Comparison of ENCODE assay signal across 22 mouse cellular contexts in the genomic region with DNA sequence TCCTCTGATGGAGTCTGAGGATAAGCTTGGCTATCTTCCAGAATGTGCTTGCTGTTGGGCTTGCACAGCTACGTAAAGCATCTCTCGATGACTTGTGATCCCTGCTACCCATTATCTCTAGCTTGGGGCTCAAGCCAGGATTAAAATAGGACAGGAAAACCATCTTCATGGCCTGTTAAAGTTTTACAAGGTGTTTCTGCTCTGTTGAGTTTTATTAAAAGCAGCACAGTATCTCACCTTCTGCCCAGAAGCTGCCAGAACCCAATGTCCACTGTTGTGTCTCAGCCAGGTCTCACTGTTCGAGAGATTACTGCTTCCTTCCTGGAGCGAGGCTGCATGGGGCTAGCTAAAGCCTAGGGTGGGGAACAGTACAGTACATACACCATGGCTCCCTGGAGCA.
DNase-seq lines count a peak whose midpoint lies in the region; ATAC-seq and TF ChIP-seq lines count a peak whose summit lies in the region.
"Had no signal": no experiment of that assay in that cellular context is flagged by ENCODE, and none has a peak within 500 bp of the region (broad histone marks: within the 10 kb centered on the region; RNA-seq: fewer than 3 reads in every experiment).

No protein-coding gene starts in this region.

- ATAC-seq in heart, embryonic 16.5 days (replicated peaks; ENCODE audit: extremely low read depth, insufficient read depth, low FRiP score) = peak; percentile 58
- no peak for ATAC-seq in lung, embryonic 14.5 days (ENCODE audit: insufficient read depth)
- ATAC-seq in kidney, embryonic 16.5 days (ENCODE audit: low FRiP score, low TSS enrichment) = peak; percentile 57; the same call in 1 of the 2 replicates
- ATAC-seq: forebrain, postnatal 0 days; hindbrain, postnatal 0 days; intestine, postnatal 0 days had no signal

- WGBS in heart, embryonic 16.5 days = 30% methylated on average over 4 of the region's 4 CpGs
- WGBS in lung, embryonic 14.5 days = 63% methylated on average over 4 of the region's 4 CpGs
- WGBS in kidney, embryonic 16.5 days = 61% methylated on average over 4 of the region's 4 CpGs

- H3K4me1 ChIP-seq in heart, embryonic 16.5 days (ENCODE audit: control insufficient read depth, insufficient read depth, low read length) = peaks cover 10% of the 10 kb centered on the region; the same call in 1 of the 2 replicates
- no peaks in the 10 kb centered on the region for H3K4me1 ChIP-seq in lung, embryonic 14.5 days (ENCODE audit: insufficient read depth)
- no peaks in the 10 kb centered on the region for H3K4me1 ChIP-seq in kidney, embryonic 16.5 days (ENCODE audit: insufficient read depth, low read length)
- H3K4me1 ChIP-seq: embryonic facial prominence, embryonic 12.5 days; limb, embryonic 15.5 days; liver, embryonic 15.5 days had no signal

- H3K36me3 ChIP-seq in heart, embryonic 16.5 days (ENCODE audit: control insufficient read depth, insufficient read depth) = no peaks in the 10 kb centered on the region
- H3K36me3 ChIP-seq in lung, embryonic 14.5 days (ENCODE audit: insufficient read depth) = no peaks in the 10 kb centered on the region
- H3K36me3 ChIP-seq in kidney, embryonic 16.5 days (ENCODE audit: insufficient read depth, low read length) = no peaks in the 10 kb centered on the region
- H3K36me3 ChIP-seq: embryonic facial prominence, embryonic 12.5 days; G1E; limb, embryonic 15.5 days; liver, embryonic 15.5 days had no signal

- no peak for TF ChIP-seq CTCF in lung, embryonic 14.5 days (IDR thresholded peaks at IDR 0.05; ENCODE audit: low read depth)

- no peak overlapping the region for H3K4me2 ChIP-seq in heart, embryonic 16.5 days (ENCODE audit: low read depth, low read length)
- H3K4me2 ChIP-seq in lung, embryonic 14.5 days = no peak overlapping the region
- no peak overlapping the region for H3K4me2 ChIP-seq in kidney, embryonic 16.5 days (replicated peaks; ENCODE audit: low read depth, low read length)
- H3K4me2 ChIP-seq: embryonic facial prominence, embryonic 12.5 days; limb, embryonic 15.5 days; liver, embryonic 15.5 days had no signal

- no peaks in the 10 kb centered on the region for H3K27me3 ChIP-seq in heart, embryonic 16.5 days (ENCODE audit: control insufficient read depth, insufficient read depth, low read length)
- H3K27me3 ChIP-seq in lung, embryonic 14.5 days (ENCODE audit: insufficient read depth, low read length) = no peaks in the 10 kb centered on the region
- H3K27me3 ChIP-seq in kidney, embryonic 16.5 days (ENCODE audit: insufficient read depth, low read length) = no peaks in the 10 kb centered on the region
- H3K27me3 ChIP-seq: embryonic facial prominence, embryonic 12.5 days; limb, embryonic 15.5 days had no signal

- H3K9me3 ChIP-seq in heart, embryonic 16.5 days (replicated peaks; ENCODE audit: control insufficient read depth, low read length) = no peaks in the 10 kb centered on the region
- no peaks in the 10 kb centered on the region for H3K9me3 ChIP-seq in lung, embryonic 14.5 days (ENCODE audit: low read depth, low read length)
- H3K9me3 ChIP-seq in kidney, embryonic 16.5 days (ENCODE audit: low read length) = no peaks in the 10 kb centered on the region
- H3K9me3 ChIP-seq: embryonic facial prominence, embryonic 12.5 days; limb, embryonic 15.5 days; liver, embryonic 15.5 days had no signal

- no peak for DNase-seq in heart, adult 11 months
- DNase-seq in lung, embryonic 14.5 days = peak; percentile 57
- no peak for DNase-seq in lung, postnatal 36 days
- no peak for DNase-seq in adrenal gland, adult 8-10 months
- no peak for DNase-seq in adrenal gland, adult (ENCODE audit: inconsistent age in 2 of 2, low spot score in 1 of 2)
- DNase-seq: adrenal gland, postnatal 10 days; B cell, adult 2 months; cerebellum, postnatal 25 days; forebrain, postnatal 0 days; gastrocnemius, postnatal 14 days; heart, adult 18-20 months; right cerebral cortex, postnatal 4 days; thymus, postnatal 25 days had no signal

- no peak overlapping the region for H3K27ac ChIP-seq in heart, embryonic 16.5 days (ENCODE audit: low read length)
- no peak overlapping the region for H3K27ac ChIP-seq in lung, embryonic 14.5 days (ENCODE audit: low read depth)
- H3K27ac ChIP-seq in kidney, embryonic 16.5 days (ENCODE audit: low read length) = no peak overlapping the region
- H3K27ac ChIP-seq: embryonic facial prominence, embryonic 12.5 days; hindbrain, postnatal 0 days; limb, embryonic 15.5 days; liver, embryonic 15.5 days; macrophage had no signal

- no peak overlapping the region for H3K4me3 ChIP-seq in heart, embryonic 16.5 days (ENCODE audit: low read length)
- H3K4me3 ChIP-seq in lung, embryonic 14.5 days (ENCODE audit: low read depth, low read length) = no peak overlapping the region
- no peak overlapping the region for H3K4me3 ChIP-seq in kidney, embryonic 16.5 days (ENCODE audit: low read length)
- H3K4me3 ChIP-seq: embryonic facial prominence, embryonic 12.5 days; limb, embryonic 15.5 days; liver, embryonic 15.5 days had no signal

- H3K9ac ChIP-seq in heart, embryonic 16.5 days (ENCODE audit: low read length) = no peak overlapping the region
- H3K9ac ChIP-seq in lung, embryonic 14.5 days = no peak overlapping the region
- H3K9ac ChIP-seq in kidney, embryonic 16.5 days (replicated peaks; ENCODE audit: low read length) = no peak overlapping the region
- H3K9ac ChIP-seq: embryonic facial prominence, embryonic 12.5 days; forebrain, postnatal 0 days; limb, embryonic 15.5 days; liver, embryonic 15.5 days had no signal
